Mouse (Mus musculus) c-Kit-positive CD71-negative TER-119-negative erythroid progenitor cells, embryonic 14.5 days (primary cell): ENCODE measurements at regions not wholly inside any gene's neighbourhood (a gene's known extent, or its start where the extent isn't known, plus 50 kb on each side); places are given as distances from the start of the nearest gene placed in this dataset.

Experiments used
- DNase-seq: peaks from one replicate; pipeline ENCODE4 v3.0.0-alpha.2; 2013; ENCODE audit warnings: low read depth

DNA sequence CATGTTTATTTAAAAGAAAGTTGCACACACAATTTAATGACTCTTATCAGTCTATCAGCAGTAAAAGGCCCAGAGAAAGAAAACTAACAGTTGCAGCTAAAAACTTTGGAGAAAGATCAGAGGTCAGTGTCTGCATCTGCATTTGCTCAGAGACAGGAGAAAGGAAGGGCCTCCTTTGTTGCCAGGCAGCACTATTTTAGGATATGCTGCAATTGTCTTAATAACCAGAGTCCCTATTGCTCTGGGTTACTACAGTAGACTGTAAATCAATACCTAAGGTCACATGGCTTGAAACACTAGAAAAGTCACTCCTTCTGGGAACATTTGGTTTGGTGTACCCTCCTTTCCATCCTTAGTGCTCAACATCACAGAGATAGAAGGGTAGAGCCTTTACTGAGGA is 175.7 kb downstream of the Hdgfl1 start:
- no peak for DNase-seq

DNA sequence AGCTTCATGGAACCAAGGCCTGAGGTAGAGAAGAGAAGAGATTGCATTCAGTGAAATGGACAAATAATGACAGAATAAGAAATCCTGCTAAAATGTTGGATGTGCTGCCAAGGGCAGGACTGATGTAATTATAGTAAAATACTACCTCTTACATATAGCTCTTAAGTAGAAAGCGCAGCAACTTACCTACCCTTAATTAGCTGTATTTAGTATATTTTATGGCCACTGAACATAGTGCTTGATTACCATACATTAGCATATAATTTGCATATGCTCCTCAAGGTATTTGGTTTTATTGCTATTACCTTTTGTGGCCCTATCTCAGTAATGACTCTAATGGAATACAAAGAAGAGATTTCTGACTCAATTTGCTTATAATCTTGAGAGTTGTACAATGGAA is 176.2 kb downstream of the Hdgfl1 start:
- DNase-seq, result no peak

DNA sequence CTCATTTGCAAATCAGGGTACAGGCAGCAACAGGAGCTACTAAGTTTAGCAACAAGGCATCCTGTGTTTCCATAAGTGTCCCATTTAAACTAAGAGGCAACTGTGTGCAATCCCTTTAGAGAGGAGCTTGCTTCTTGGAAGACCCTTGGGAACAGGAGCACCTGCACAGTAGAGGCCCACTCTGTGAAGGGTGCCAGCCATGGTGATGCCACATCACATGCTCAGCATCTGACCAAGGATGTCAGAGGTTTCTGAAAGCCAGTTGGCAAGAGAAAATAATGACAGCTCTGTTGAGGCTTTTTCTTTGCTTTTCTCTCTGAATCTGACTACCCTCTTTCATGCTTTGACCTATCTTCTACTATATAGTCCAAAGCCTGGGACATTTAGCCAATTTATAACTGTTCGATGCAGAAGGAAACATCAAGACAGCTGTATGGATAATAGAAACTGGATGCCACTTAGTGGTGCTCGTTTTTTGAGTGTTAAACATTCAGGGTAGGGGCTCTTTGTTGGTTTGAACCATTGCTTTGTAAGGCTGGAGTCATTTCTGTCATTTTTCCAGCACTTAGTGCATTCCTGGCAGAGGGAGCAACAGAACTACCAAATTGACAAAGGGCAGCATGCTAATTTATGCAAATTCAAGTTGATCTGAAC is 193.9 kb downstream of the Hdgfl1 start:
- DNase-seq, result no peak

DNA sequence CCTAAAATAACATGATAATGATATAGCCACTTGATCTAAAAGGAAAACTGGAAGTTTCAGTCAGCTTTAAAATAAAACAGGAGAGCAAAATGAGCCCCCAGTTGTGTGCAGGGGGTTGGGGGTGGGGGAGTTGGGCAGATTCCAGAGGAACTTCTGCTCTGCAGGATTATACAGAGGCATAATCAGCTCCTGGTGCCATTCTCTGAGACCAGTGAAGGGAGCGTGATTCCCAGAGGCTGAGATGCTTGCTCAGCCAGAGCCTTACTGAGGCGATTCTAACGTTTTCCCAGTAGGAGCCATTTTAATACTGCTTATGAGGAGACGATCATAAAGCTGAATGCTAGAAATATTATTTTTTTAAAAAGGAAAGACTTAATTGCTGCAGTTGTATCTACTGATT is 200.5 kb downstream of the Hdgfl1 start:
- DNase-seq, result no peak

DNA sequence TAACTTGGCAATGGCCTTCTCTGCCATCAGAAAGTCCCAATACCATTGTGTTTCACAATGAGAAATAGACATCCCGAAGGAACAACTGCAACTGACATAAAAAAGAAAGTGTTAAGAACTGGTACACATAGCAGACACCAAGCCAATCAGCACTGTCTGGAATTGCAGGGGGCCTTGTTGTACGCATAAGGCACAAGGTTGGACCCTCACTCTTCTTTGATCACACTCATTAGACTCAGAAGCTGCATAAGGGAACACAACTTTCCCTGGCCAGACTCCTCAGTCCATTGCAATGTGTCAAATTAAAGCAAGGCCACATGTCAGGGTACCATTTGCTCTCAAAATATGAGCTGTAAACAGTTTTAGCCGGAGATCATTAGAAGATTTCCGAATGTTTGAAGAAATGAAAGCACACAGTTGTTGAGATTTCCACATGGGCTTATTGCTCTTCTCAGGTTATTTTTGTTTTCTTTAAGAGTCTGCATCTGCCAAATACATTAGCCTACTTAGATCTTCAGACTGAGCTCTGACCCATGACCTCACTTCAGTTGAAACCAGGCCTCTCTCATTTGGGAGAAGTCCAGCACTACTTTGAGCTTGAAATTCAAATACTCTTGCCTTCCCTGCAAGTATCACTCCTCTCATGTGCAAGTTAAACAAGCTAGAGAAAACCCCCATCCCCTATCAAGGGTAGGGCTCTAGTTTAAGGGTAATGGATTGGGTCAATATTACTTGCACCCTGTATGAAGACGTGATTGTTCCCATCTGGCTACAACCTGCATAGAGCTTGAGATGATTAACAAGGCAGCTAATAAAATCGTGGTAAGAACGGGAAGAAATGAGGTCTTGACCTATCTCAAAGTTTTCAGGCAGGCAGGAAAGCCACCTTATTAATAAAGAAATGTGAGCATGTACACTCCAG is 204.8 kb downstream of the Hdgfl1 start:
- DNase-seq, result no peak

DNA sequence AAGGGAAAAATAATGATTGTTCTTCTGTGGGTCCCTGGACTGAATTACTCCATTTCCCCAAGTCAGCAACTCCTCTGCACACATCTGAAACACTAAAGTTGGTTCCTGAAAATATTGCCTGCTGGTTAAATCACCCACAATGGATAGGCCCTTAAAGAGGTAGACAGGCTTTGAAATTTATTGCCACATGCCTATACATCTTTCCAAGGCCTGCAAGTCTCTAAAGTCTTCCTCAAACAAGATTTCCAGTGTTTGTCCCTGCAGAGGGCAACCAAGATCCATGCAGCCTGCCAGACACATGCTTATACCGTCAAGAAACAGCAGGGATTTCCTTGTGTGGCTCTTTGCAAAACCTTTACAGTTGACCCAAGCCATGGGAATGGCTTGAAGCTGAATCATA is 211.6 kb downstream of the Hdgfl1 start:
- DNase-seq, result no peak

DNA sequence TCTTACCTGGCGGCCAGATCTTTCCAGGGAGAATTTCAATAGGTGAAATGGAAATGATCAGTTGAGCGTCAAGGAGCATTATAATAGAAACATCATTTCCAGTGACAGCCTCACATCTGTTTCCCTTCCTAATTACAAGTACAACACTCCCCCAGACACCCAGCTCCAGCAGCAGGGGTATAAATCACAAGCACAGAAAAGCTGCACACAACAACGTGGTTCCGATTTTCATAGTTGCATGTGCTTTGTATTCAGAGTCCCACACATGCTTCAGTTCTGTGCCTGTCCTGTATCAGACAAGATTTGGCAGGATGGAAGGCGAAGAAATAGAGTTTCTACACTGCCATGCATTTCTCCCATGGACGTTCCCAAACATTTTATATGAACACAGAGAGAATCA is 215.7 kb downstream of the Hdgfl1 start:
- DNase-seq, result no peak

DNA sequence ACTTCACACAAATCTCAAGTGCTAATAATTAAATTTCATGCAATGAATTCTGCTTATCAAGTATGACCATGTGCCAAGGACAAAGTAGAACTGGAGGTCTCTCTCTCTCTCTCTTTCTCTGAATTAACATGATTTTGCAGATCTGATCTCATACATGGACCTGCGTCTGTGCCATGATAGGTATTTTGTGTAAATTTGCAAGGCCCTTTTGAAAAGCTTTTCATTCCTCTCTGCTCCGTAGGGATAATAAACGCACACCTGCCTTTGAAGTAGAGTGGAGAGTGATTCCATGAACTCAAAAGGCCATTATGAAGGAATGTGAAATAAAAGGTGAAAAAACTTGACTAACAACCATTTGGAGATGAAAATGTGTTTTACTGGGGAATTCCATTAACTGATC is 217.8 kb downstream of the Hdgfl1 start:
- no peak for DNase-seq

DNA sequence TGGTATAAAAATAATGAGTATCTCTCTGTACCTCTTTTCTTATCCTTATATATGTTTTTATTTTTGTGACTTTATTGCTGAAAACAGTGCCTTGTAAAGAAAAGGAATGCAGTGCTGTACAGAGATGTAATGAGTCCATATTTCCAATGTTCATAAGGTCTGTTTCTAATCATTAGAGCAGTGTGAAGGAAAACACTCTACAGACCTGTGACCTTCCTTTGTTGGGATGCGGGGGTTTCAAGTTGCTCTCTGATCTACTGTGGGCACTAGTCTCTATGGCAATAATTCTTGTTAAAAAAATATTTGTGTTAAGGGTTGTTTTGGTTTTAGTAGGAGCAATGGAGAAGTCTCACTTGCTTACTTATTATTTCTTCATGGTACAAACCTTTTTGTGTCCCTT is 231.0 kb downstream of the Hdgfl1 start:
- DNase-seq, result no peak

DNA sequence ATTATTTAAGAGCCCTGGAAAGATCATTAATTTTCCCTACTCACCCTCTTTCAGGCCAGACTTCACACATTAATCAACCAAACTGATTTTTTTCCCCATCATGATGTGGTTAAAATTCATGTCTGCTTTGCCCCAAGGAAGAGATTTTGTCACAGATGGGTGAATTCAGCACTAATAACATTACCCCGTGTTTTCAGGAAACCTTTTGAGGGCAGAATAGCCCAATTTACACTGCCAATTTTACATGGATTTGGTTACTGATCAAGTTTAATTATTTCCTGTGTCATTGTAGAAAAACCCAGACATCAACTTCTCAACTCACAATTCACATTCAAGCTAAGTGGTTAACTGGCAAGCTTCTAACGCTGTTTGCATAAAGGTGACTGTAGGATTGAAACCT is 233.4 kb downstream of the Hdgfl1 start:
- no peak for DNase-seq

DNA sequence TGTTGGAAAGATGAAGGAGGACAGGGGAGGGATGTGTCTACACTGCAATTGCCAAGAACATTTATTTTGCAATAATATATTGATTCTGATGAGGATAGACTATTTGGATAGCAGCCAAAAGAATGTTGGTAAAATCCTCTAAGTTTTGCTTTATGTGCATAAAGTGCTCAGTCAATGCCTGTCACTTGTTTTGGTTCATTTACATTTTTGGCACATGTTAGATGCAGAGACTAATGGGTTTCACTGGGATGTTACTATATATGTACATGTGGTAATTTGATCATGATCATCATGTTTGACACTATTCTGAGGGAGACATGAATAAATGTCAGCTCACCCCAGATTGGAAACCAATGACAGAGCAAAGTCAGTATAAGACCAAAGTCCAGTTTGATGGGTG is 237.2 kb downstream of the Hdgfl1 start:
- no peak for DNase-seq

DNA sequence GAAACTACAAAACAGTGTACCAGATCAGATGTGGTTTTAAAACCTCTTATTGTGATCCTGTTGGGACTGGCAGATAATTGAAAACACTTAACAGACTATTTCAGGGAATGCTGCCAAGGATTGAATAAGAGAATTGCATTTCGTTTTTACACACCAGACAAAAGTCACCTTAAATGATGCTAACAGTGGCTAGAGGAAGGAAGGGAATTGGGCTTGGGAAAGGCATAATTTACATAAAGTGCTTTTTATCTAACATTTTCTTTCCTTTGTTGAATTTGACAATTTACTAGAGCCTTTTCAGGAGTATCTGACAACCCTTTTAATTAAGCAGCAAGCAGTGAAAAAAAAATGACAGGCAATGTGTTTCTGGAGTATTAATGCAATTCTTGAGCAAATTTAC is 250.9 kb downstream of the Hdgfl1 start:
- no peak for DNase-seq

DNA sequence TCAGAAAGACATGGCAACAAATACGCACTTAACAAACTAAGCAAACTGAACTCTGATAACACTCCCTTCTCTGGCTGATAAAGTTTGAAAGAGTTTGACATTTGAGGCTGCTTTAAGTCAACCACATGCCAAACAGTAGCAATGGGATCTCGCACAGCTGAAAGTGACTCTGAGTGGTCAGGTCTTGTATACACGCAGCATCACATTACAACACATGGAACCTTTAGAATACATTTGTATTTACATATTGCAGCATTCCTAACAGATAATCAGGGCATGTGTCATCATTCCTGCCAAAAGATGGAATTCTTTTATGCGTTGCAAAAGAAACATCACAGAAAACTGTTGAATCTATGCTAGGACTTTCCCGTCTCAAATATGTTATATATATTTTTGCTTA is 251.5 kb downstream of the Hdgfl1 start:
- DNase-seq, result no peak

DNA sequence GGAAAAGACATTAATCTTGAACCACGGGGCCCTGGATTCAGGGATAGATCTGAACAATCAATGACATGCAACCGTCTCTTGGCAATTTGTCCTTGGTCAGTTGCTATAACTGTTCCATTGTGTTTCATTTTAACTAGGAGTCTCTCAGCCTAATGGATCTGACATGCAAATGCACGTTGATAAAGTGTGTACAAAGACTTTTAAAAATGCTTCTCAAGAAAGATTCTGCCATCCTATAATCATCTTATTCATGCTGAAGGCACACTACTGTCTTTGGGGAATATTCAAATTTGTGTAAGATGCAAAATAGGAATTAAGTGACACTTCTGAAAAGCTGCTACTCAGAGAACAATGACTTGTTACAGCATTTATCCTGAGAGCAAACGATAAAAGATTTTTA is 252.3 kb downstream of the Hdgfl1 start:
- DNase-seq, result no peak

DNA sequence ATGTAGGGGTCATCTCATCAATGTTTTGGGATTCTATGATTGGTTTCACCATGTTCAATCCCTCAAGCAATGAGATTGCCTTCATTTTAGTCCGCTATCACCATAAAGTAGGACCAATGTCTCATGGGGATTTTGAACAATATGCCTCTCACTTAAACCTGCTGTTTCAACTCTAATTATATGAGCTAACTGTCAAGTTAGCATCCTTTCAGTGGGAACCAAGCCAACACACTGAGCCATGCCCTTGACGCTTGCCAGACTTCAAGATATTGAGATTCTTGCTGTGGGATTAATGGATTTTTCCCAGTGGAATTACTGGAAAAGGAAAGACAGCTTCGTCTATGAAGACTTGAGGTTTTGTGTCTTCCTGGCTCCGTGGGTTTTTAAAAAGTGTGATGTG is 259.5 kb downstream of the Hdgfl1 start:
- no peak for DNase-seq

DNA sequence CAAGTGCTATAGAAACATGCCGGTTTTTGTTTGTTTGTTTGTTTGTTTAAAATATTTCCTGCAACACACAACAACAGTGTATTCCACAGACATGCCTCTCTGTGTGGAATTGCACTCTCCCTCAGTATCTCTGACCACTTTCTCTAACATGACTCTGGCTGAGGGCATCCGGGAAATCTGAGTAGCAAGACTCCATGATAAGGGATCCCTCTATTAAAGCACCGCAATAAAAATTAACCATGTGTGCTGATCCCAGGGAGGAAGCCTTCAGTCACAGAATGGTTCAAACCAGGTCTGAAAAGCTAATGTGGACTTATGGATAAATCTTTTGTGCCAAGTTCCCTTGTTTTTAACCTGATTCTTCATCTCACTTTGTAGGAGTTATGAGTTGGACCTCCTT is 260.1 kb downstream of the Hdgfl1 start:
- no peak for DNase-seq

DNA sequence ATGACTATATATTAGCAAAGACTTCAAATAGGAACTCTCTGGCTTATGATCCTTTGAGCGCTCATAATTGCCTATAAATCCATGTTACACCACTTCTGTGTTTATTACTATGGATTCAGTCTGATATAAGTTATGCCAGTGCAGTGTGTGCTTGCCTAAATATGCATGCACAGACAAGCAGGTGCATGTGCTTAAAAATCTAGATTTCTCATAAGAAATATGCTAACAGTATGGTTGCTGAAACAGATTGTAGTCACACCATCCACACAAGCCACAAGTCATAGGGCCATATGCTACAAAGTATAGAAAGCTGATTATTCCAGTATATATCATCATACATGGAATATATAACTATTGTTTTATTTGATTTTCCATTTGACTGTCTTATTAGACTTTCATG is 266.2 kb downstream of the Hdgfl1 start:
- DNase-seq, result no peak

DNA sequence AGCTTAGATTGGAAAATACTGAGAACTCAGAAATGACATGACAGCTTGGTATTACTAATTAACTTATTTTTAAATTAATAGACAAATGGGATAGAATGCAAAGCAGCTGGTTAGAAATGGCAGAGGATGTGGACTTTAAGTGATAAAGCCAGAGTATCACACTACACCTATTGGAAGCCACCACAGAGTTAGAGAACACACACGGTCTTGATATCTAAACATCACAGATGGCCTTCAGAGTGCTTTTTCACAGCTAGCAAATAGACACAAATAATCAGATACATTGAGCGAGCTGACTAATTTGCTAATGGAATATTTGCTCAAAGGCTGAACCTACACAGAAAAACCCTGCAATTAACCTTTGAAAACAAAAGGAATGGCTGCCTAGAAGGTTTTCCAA is 272.9 kb downstream of the Hdgfl1 start:
- no peak for DNase-seq

DNA sequence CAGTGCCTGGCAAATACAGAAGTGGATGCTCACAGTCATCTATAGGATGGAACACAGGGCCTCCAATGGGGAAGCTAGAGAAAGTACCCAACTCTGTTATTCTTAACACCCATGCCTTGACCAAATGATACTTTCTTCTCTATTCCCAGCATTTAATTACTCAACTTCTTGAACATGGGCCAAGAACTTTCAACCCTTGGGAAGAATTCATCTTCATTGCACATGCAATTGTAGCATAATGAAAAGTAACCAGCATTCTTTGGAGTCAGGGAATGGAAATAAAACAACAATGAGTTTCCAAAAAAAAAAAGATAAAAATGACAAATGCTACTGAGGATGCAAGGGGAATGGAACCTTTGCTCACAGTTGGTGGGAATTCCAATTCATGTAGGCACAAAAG is 274.1 kb downstream of the Hdgfl1 start:
- DNase-seq, result no peak

DNA sequence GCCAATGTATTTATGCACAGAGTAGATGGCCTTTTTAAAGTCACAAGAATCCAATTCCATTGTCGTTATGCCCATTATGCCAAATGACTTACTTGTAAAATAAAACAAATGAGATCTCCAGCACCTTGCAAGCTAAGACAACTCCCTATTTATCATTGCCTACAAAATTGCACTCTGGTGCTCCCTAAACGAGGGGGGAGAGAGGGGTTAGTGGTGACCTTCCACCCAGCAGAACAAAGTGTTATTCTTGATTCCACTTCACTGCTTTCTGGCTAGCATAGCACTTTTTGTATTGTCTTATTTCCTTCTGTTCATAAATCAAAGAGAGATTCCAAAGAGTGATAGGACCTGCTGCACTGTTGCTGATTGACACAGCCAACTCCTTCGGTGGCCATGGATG is 300.6 kb downstream of the Hdgfl1 start:
- no peak for DNase-seq

DNA sequence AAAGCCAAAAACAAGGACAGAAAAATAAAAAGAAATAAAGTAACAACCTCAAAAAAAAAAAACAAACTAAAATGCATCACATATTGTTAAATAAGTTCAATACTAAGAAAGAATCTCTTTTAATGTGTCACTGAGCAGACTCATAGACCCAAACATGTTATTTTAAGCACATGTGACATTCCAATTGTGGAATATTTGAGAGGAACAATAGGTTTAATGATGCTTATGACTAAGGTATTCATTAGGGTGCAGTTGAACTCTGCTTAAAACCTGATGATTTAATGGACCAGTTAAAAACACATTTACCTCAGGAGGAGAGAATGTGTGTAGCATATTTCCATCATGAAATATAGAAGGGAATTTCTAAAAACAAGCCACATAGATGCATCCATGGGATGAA is 302.4 kb downstream of the Hdgfl1 start:
- DNase-seq, result no peak

DNA sequence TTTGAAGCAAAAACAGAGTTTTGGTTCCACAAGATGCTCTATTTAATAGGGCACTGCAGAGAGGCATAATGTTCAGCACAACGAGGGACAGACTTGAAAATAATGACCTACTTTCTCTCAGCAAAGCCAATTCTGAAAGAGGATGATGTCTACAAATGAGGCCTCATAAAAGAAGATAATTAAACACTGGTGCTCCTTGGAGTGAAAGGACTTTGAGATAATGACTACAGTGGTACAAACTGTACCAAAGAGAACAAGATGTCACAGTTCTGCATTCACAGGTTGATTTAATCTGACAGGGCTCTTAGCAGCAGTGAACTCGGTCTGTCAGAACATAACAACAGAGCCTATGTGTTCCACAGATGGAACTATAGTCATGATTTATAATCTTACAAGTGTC is 305.4 kb downstream of the Hdgfl1 start:
- DNase-seq, result no peak

DNA sequence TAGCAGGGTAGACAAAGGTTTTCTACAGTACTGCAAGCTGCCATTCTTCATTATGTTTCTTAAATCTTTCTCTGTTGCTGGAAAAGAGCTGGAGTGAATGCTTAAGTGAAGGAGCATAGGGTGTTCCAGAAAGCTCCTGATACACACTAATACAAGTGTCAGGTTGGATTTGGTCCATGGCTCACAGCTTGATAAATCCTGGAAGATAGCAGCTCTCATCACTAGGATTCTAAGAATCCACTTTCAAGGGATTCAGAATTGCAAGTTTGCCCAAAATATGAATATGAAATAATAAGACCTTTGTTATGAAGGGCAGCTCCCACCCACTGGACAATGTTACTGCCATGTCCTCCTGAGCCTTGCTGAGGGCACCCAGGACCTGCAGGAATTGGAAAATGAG is 305.9 kb downstream of the Hdgfl1 start:
- DNase-seq, result no peak
